Mouse (Mus musculus) MN1 (cell line): ENCODE measurements around the gene Flg2.

ENCODE experiments used
- DNase-seq: peaks from one replicate; pipeline ENCODE4 v3.0.0-alpha.2; 2016; ENCODE audit warnings: low spot score

Flg2 gene

GRCm38 (mm10) chr3:93196978-93197377 lies at the start of gene Flg2:
Gene Flg2, plus strand, starts transcription at chr3:93197278.
- DNase-seq: no peak

DNA sequence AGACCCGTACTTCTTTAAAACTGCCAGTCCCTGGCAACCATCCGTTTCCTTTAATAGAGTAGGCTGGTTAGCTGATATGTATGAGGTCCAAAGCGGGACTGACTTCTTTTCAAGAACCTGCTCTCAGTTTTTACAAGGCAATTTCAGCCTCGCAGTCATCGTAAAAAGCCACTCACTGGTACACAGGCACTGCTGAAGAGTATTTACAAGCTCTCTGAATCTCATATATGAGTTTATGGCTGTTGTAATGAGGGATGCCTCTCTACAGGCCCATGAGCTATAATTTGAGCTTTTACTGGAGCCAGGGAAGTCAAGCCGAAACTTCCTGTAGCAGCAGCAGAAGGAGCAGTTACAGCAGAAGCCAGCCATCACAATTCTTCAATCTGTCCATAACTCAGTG lies 34.6 kb upstream of the Flg2 start:
- DNase-seq: no peak

DNA sequence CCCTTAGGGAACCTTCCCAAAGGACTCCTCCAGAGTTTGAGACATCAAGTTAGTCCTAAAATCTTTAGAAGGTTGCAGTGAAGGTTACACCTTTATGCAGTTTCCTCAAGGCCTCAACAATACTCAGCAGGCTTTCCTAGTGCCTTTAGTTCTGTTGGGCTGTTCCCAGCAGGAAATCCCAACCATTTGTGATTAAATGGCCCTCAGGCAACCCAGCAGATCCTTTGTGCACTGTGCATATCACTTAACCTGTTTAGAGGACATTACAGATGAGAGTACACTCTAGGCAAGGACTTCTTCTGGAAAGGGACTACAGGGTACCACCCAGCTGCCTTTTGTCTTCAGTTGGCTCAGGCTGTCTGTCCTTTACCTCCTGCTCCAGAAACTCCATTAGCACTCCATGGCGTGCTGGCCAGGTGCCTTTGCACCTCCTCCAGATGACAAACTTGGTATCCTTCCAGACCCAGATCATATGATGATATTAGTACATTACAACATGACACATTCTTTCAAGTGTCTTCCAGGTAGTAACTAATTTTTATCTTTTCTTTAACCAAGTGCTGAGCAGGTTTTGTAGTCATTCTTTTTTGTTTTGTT lies 34.0 kb upstream of the Flg2 start:
- DNase-seq: no peak

DNA sequence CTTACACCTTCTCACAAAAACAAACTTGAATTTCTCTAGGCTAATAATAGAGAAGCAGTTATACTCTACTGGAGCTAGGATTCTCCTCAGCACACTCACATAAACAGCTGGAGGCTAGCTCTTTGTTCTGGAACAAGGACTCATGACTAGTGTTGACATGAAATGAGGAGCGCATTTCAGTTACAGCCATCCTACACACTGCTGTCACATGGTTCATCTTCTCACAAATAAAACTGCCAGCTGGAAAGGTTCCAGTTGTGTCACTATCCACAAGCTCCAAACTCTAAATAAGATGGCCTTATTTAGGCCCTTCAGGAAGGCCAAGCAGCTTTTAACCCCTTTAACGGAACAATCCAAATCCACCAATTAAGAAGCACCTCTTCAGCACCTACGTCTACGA lies 16.2 kb upstream of the Flg2 start:
- DNase-seq: no peak

DNA sequence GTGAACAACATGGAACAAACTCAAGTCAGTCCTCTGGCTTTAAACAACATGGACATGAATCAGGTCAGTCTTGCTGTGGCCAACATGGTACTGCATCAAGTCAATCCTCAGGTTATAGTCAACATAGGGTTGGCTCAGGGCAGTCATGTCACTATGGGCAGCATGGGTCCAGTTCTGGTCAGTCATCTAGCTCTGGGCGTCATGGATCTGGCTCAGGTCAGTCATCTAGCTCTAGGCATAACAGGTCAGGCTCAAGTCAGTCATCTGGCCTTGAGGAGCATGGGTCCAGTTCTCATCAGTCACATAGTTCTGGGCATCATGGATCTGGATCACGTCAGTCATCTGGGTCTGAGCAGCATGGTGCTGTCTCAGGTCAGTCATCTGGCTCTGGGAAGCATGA lies 4.9 kb downstream of the Flg2 start:
- DNase-seq: no peak

- no peak for DNase-seq
Measured at GRCm38 (mm10) chr3:93202499-93202898, 5.4 kb downstream of the Flg2 start.
